Mouse (Mus musculus): Measurements from ENCODE around the gene Gstp1.

DNA sequence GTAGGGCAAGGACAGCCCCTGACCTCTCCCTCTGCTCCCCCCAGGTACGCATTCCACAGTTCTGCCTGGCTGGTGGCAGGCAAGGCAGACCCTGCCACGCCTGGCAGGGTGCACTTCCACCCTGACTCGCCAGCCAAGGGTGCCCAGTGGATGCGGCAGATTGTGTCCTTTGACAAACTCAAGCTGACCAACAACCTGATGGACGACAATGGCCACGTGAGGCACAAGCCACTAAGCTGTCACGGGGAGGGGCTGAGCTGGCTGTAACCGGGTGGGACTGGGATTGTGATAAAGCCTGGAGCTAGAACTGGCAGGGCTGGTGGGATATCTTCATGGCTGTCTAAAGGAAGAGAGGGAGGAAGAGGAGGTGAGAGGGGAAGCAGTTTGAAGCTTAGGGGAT lies 40.6 kb downstream of the Gstp1 start:
- no peak for TF ChIP-seq POLR2A (IDR thresholded peaks at IDR 0.05; ENCODE audit: borderline replicate concordance, extremely low read depth, insufficient read depth, insufficient read length, poor library complexity, severe bottlenecking)
- TF ChIP-seq CTCF (IDR thresholded peaks at IDR 0.05; ENCODE audit: borderline replicate concordance, extremely low read depth, insufficient read depth, insufficient read length), result no peak
